Comparison of ENCODE assay signal across 18 mouse cellular contexts in the genomic region with DNA sequence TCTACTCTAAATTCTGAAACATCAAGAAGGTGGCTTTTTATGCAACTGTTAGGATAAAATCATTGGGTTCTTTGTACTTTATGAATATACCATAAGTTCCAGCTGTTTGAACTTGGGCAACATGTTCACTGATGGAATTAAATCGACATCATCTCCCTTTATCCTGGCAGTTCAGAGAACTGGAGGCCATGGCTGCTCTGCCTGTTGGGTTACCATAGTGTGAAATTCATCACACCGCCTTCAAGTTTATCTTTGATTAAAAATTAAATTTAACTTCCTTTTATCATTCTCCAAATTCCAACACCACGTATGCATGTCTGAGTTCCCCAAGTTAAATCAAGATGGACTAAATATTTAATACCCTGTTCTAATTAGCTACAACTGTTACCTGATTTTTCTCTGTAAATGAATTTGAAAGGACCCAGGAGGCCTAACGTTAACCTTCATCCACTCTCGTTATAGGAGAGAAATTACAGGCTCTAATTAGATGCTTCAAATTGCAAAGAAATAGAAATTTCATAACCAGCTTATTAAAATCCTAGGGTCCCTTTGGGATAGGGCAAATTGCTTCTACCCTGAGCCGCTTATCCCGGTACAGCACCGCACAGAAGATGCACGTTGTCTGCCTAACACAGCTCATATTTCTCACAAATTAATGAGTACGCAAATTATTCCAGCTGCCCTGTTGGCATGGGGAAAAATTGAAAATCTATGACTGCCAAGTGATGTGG.
DNase-seq lines count a peak whose midpoint lies in the region; ATAC-seq lines count a peak whose summit lies in the region.
"Had no signal": no experiment of that assay in that cellular context is flagged by ENCODE, and none has a peak within 500 bp of the region (broad histone marks: within the 10 kb centered on the region; RNA-seq: fewer than 3 reads in every experiment).

No protein-coding gene starts in this region.

- no peaks in the 10 kb centered on the region for H3K36me3 ChIP-seq in hindbrain, embryonic 13.5 days
- H3K36me3 ChIP-seq in hindbrain, embryonic 10.5 days: no peaks in the 10 kb centered on the region
- no peaks in the 10 kb centered on the region for H3K36me3 ChIP-seq in forebrain, embryonic 15.5 days
- H3K36me3 ChIP-seq in midbrain, embryonic 10.5 days: 0 out of 2 replicates have a peak, but pooled peaks cover 4% of the 10 kb centered on the region
- no peaks in the 10 kb centered on the region for H3K36me3 ChIP-seq in neural tube, embryonic 14.5 days (ENCODE audit: control insufficient read depth, insufficient read depth, low read length)
- H3K36me3 ChIP-seq: intestine, embryonic 15.5 days; kidney, embryonic 15.5 days; liver, embryonic 13.5 days had no signal

- ATAC-seq in hindbrain, embryonic 13.5 days (ENCODE audit: low FRiP score): peak; percentile 94
- ATAC-seq in forebrain, embryonic 15.5 days (replicated peaks): peak; percentile 67; the same call in 1 of the 2 replicates
- peak; percentile 90; the same call in 1 of the 2 replicates for ATAC-seq in neural tube, embryonic 14.5 days (ENCODE audit: low read depth)
- ATAC-seq: intestine, embryonic 15.5 days; lung, postnatal 0 days had no signal

- WGBS in hindbrain, embryonic 13.5 days: 42% methylated on average over 10 of the region's 10 CpGs
- WGBS in hindbrain, embryonic 10.5 days: 84% methylated on average over 10 of the region's 10 CpGs
- 38% methylated on average over 10 of the region's 10 CpGs for WGBS in forebrain, embryonic 15.5 days
- WGBS in midbrain, embryonic 10.5 days: 65% methylated on average over 10 of the region's 10 CpGs
- WGBS in neural tube, embryonic 14.5 days: 42% methylated on average over 10 of the region's 10 CpGs

- no peaks in the 10 kb centered on the region for H3K9me3 ChIP-seq in hindbrain, embryonic 13.5 days
- H3K9me3 ChIP-seq in hindbrain, embryonic 10.5 days: no peaks in the 10 kb centered on the region
- H3K9me3 ChIP-seq in forebrain, embryonic 15.5 days: no peaks in the 10 kb centered on the region
- H3K9me3 ChIP-seq in midbrain, embryonic 10.5 days (replicated peaks): peaks cover 8% of the 10 kb centered on the region
- H3K9me3 ChIP-seq in neural tube, embryonic 14.5 days (ENCODE audit: control insufficient read depth, low read length): no peaks in the 10 kb centered on the region
- H3K9me3 ChIP-seq: intestine, embryonic 15.5 days; kidney, embryonic 15.5 days; liver, embryonic 13.5 days had no signal

- H3K4me3 ChIP-seq in hindbrain, embryonic 13.5 days: no peak overlapping the region
- no peak overlapping the region for H3K4me3 ChIP-seq in hindbrain, embryonic 10.5 days
- H3K4me3 ChIP-seq in forebrain, embryonic 15.5 days: no peak overlapping the region
- H3K4me3 ChIP-seq in midbrain, embryonic 10.5 days: no peak overlapping the region
- H3K4me3 ChIP-seq in neural tube, embryonic 14.5 days (ENCODE audit: low read depth, low read length): no peak overlapping the region
- H3K4me3 ChIP-seq: erythroblast, embryonic 14.5 days; intestine, embryonic 15.5 days; kidney, embryonic 15.5 days; liver, embryonic 13.5 days; myocyte had no signal

- no peak for DNase-seq in hindbrain, embryonic 10.5 days (ENCODE audit: low spot score)
- DNase-seq in midbrain, embryonic 10.5 days (ENCODE audit: low spot score): no peak
- DNase-seq in testis, postnatal 10 days (ENCODE audit: low spot score): no peak
- DNase-seq in testis, postnatal 14 days (ENCODE audit: low spot score): no peak
- DNase-seq: adrenal gland, postnatal 14 days; cerebellum, adult 9-11 months; heart, postnatal 14 days; liver, embryonic 13.5 days; right cerebral cortex, adult 18-20 months had no signal

- 0 out of 2 replicates have a peak overlapping the region, but pooled peaks have one; percentile 30 for H3K27ac ChIP-seq in hindbrain, embryonic 13.5 days
- H3K27ac ChIP-seq in hindbrain, embryonic 10.5 days: no peak overlapping the region
- peak overlapping the region; percentile 6; the same call in 1 of the 2 replicates for H3K27ac ChIP-seq in forebrain, embryonic 15.5 days (replicated peaks)
- peak overlapping the region; percentile 74 for H3K27ac ChIP-seq in midbrain, embryonic 10.5 days (replicated peaks)
- H3K27ac ChIP-seq in neural tube, embryonic 14.5 days (ENCODE audit: low read depth, low read length): no peak overlapping the region
- H3K27ac ChIP-seq: intestine, embryonic 15.5 days; kidney, embryonic 15.5 days; liver, embryonic 13.5 days had no signal

- no peak overlapping the region for H3K4me2 ChIP-seq in hindbrain, embryonic 13.5 days
- H3K4me2 ChIP-seq in forebrain, embryonic 15.5 days (replicated peaks): no peak overlapping the region
- H3K4me2 ChIP-seq in neural tube, embryonic 14.5 days (ENCODE audit: low read depth, low read length): no peak overlapping the region
- H3K4me2 ChIP-seq: heart, embryonic 11.5 days; intestine, embryonic 15.5 days; kidney, embryonic 15.5 days; liver, embryonic 13.5 days had no signal

- 0 out of 2 replicates have a peak, but pooled peaks cover 4% of the 10 kb centered on the region for H3K27me3 ChIP-seq in hindbrain, embryonic 13.5 days
- H3K27me3 ChIP-seq in hindbrain, embryonic 10.5 days (ENCODE audit: insufficient read depth, poor library complexity, severe bottlenecking): no peaks in the 10 kb centered on the region
- H3K27me3 ChIP-seq in forebrain, embryonic 15.5 days: no peaks in the 10 kb centered on the region
- no peaks in the 10 kb centered on the region for H3K27me3 ChIP-seq in midbrain, embryonic 10.5 days (ENCODE audit: low read depth, poor library complexity, severe bottlenecking)
- H3K27me3 ChIP-seq in neural tube, embryonic 14.5 days (ENCODE audit: control insufficient read depth, insufficient read depth, low read length): no peaks in the 10 kb centered on the region
- H3K27me3 ChIP-seq: intestine, embryonic 15.5 days; kidney, embryonic 15.5 days; liver, embryonic 13.5 days had no signal

- no peak overlapping the region for H3K9ac ChIP-seq in hindbrain, embryonic 13.5 days
- no peak overlapping the region for H3K9ac ChIP-seq in forebrain, embryonic 15.5 days (replicated peaks)
- no peak overlapping the region for H3K9ac ChIP-seq in neural tube, embryonic 14.5 days (replicated peaks; ENCODE audit: low read depth, low read length)
- H3K9ac ChIP-seq: intestine, embryonic 15.5 days; kidney, embryonic 15.5 days; liver, embryonic 13.5 days had no signal

- peaks cover 8% of the 10 kb centered on the region for H3K4me1 ChIP-seq in hindbrain, embryonic 13.5 days (replicated peaks)
- H3K4me1 ChIP-seq in hindbrain, embryonic 10.5 days (replicated peaks): peaks cover 11% of the 10 kb centered on the region
- H3K4me1 ChIP-seq in forebrain, embryonic 15.5 days: peaks cover 13% of the 10 kb centered on the region
- H3K4me1 ChIP-seq in midbrain, embryonic 10.5 days: peaks cover 43% of the 10 kb centered on the region
- H3K4me1 ChIP-seq in neural tube, embryonic 14.5 days (ENCODE audit: control insufficient read depth, insufficient read depth, low read length): peaks cover 7% of the 10 kb centered on the region; the same call in 1 of the 2 replicates
- H3K4me1 ChIP-seq: intestine, embryonic 15.5 days; kidney, embryonic 15.5 days; liver, embryonic 13.5 days had no signal

Comparison
In these comparisons a context has a peak if more than half of its experiments do, and no peak if none do; other contexts are left out.
1. H3K27ac ChIP-seq: peak in hindbrain, embryonic 13.5 days (single experiment), forebrain, embryonic 15.5 days (single experiment) and midbrain, embryonic 10.5 days (single experiment); none in hindbrain, embryonic 10.5 days (single experiment) and neural tube, embryonic 14.5 days (single experiment).
2. Peak in every context shown above with its lines, with median percentiles within 50 percentile points of each other: ATAC-seq.